Mouse (Mus musculus): Measurements from ENCODE around the gene Lin9. TPM values are rescaled to one million over a fixed set of nuclear protein-coding genes. Genes with fewer than 3 reads are reported as not detected.

The Lin9 gene
- polyA plus RNA-seq, 1 experiment from 2014 or later = 20.1 TPM

- Histone ChIP-seq H3K9ac (no peak overlapping the region), H3K9me3 (replicated peaks) (no peaks in the 10 kb centered on the region), H3K27ac (no peak overlapping the region), H3K4me2 (replicated peaks) (no peak overlapping the region), H3K36me3 (no peaks in the 10 kb centered on the region), H3K27me3 (no peaks in the 10 kb centered on the region), H3K4me1 (no peaks in the 10 kb centered on the region), H3K4me3 (no peak overlapping the region)
- no peak for ATAC-seq (ENCODE audit: low FRiP score)
- 83% methylated on average over 5 of the region's 5 CpGs for WGBS
Measured at GRCm38 (mm10) chr1:180718756-180719155, 77.8 kb downstream of the Lin9 start.

DNA sequence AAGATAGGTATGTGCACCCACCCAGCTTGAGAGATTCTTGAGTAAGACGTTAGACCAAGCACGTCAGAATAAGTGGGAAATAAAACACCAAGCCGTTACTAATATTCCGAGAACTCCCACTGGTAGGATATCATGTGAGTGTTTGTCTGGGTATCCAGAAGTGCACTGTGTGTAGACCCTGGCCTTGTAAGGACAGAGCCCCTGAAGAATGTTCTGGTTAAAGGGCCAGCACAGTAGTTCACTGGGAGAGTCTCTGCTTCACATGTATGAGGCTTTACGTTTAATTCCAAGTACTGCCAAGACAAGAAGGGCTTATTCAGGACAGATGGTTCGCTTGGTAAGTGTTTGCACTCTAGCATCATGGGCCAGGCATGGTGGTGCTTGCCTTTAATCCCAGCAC, 78.5 kb downstream of the Lin9 start:
- no peaks in the 10 kb centered on the region for H3K27me3 ChIP-seq
- no peak overlapping the region for H3K4me3 ChIP-seq
- H3K27ac ChIP-seq = no peak overlapping the region
- no peaks in the 10 kb centered on the region for H3K4me1 ChIP-seq
- ATAC-seq (ENCODE audit: low FRiP score) = no peak
- WGBS = 92% methylated on average over 6 of the region's 6 CpGs
- H3K9ac ChIP-seq = no peak overlapping the region
- no peak overlapping the region for H3K4me2 ChIP-seq (replicated peaks)
- no peaks in the 10 kb centered on the region for H3K36me3 ChIP-seq
- no peaks in the 10 kb centered on the region for H3K9me3 ChIP-seq (replicated peaks)

- no peak overlapping the region for H3K4me2 ChIP-seq (replicated peaks)
- WGBS = 48% methylated on average over 5 of the region's 5 CpGs
- no peak for ATAC-seq (ENCODE audit: low FRiP score)
Measured at GRCm38 (mm10) chr1:180719951-180720689, 79.2 kb downstream of the Lin9 start.

DNA sequence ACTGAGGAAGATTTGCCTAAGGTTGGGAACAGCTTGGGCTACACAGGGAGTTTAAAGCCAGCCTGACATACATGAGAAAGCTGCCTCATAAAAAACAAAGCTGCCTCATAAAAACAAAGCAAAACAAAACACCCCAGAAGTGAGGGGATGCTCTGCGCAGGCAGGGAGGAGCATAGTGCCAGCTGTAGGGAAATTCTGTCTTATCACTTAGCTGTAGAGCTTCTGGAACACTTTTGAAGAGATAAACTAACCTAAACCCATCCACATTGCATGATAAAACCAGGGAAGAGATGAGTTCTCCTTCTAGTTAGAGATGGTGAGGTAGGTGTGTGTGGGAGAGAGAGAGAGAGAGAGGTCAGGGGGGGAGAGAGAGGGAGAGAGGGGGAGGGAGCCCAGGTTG, 81.7 kb downstream of the Lin9 start:
- H3K9ac ChIP-seq = no peak overlapping the region
- peaks cover 15% of the 10 kb centered on the region for H3K4me1 ChIP-seq
- no peaks in the 10 kb centered on the region for H3K9me3 ChIP-seq (replicated peaks)
- 50% methylated on average over 1 of the region's 1 CpGs for WGBS
- no peak overlapping the region for H3K27ac ChIP-seq
- H3K4me3 ChIP-seq = no peak overlapping the region
- no peak for ATAC-seq (ENCODE audit: low FRiP score)
- H3K4me2 ChIP-seq (replicated peaks) = no peak overlapping the region
- H3K36me3 ChIP-seq = no peaks in the 10 kb centered on the region
- H3K27me3 ChIP-seq = no peaks in the 10 kb centered on the region

More at GRCm38 (mm10) chr1:180719951-180720689, 79.2 kb downstream of the Lin9 start:
- no peak overlapping the region for H3K9ac ChIP-seq
- no peak overlapping the region for H3K4me3 ChIP-seq
- peaks cover 3% of the 10 kb centered on the region for H3K4me1 ChIP-seq
- H3K9me3 ChIP-seq (replicated peaks) = no peaks in the 10 kb centered on the region
- H3K27ac ChIP-seq = no peak overlapping the region
- H3K36me3 ChIP-seq = no peaks in the 10 kb centered on the region
- no peaks in the 10 kb centered on the region for H3K27me3 ChIP-seq

DNA sequence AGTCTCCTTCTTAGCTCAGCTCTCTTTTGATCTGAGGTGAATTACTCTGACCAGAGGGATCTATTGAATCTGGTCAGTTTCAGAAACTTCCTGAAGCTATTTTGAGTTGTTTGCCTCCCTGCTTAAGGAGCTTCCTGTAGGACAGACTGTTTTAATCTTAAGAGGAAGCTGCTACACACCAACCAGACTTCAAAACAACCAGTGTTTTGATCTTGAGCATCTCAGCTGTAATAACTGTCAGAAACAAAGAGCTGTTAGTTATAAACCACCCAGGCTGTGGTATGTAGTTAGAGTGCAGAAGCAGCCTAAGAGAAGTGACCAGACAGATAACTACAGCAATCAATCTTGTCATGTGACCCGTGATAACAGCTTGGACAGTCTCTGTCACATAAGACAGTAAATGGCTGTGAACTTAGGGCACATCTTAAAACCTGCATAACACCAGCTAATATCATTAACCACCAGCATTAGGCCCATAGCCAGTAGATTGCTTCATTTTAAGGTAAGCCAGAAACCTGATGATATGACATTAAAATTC, 82.8 kb downstream of the Lin9 start:
- no peak for ATAC-seq (ENCODE audit: low FRiP score)
- Histone ChIP-seq H3K9ac (no peak overlapping the region), H3K4me3 (no peak overlapping the region), H3K4me1 (peaks cover 25% of the 10 kb centered on the region), H3K9me3 (replicated peaks) (no peaks in the 10 kb centered on the region), H3K27me3 (no peaks in the 10 kb centered on the region), H3K36me3 (no peaks in the 10 kb centered on the region), H3K27ac (no peak overlapping the region), H3K4me2 (replicated peaks) (no peak overlapping the region)
- 75% methylated on average over 1 of the region's 1 CpGs for WGBS

GRCm38 (mm10) chr1:180725704-180726179, 84.8 kb downstream of the Lin9 start, which contains the start of gene Acbd3:
Gene Acbd3 (plus strand): TSS chr1:180726043.
- ATAC-seq (ENCODE audit: low FRiP score) = peak; percentile 95
- Histone ChIP-seq H3K27me3 (no peaks in the 10 kb centered on the region), H3K4me2 (replicated peaks) (peak within 1 kb of the TSS; percentile 63), H3K36me3 (no peaks in the 10 kb centered on the region), H3K9me3 (replicated peaks) (no peaks in the 10 kb centered on the region), H3K4me3 (peak within 1 kb of the TSS; percentile 99), H3K4me1 (peaks cover 25% of the 10 kb centered on the region), H3K27ac (peak within 1 kb of the TSS; percentile 94), H3K9ac (peak within 1 kb of the TSS; percentile 94)
- WGBS = under 1% methylated on average over 50 of the region's 52 CpGs

DNA sequence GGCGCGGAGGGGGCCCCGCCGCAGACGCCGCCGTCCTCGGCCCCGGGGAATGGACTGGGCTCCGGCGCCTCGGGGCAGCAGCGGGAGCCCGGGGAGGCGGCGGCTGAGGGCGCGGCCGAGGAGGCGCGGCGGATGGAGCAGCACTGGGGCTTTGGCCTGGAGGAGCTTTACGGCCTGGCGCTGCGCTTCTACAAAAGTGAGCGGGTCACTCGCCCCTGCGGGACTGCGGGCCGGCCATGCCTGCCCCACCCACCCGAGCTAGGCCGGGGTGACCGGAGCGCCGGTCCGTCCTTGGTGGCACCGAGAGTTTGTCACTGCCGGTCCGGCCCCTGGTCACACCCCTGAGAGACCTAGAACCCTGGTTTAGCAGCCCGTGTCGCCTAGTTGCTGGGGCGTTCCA, 85.2 kb downstream of the Lin9 start:
- Histone ChIP-seq H3K4me1 (peaks cover 25% of the 10 kb centered on the region), H3K9ac (peak overlapping the region; percentile 94), H3K4me2 (replicated peaks) (peak overlapping the region; percentile 63), H3K4me3 (peak overlapping the region; percentile 99), H3K27ac (peak overlapping the region; percentile 94), H3K27me3 (no peaks in the 10 kb centered on the region), H3K9me3 (replicated peaks) (no peaks in the 10 kb centered on the region), H3K36me3 (no peaks in the 10 kb centered on the region)
- WGBS = under 1% methylated on average over 41 of the region's 42 CpGs
- peak; percentile 67; the same call in 1 of the 2 replicates for ATAC-seq (ENCODE audit: low FRiP score)

DNA sequence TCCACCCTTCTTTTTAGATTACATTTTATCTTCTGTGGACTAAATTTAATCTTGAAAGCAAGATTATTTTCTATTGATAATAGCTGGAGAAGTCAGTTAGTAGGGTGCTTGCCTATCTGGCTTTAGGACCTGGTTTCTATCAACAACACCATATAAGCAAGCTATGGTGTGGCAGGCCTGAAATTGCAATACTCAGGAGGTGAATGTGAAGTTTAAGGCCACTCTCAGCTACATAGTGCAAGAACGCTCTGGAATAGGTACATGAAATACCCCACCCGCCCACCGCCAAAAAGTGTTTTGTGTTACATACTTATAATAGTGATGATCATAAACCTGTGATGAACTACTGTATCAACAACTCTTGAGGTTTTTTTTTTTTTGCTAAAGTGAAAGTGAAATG, 88.3 kb downstream of the Lin9 start:
- Histone ChIP-seq H3K4me2 (replicated peaks) (no peak overlapping the region), H3K9ac (no peak overlapping the region), H3K9me3 (replicated peaks) (no peaks in the 10 kb centered on the region), H3K27me3 (no peaks in the 10 kb centered on the region), H3K36me3 (peaks cover under 1% of the 10 kb centered on the region; the same call in 1 of the 2 replicates), H3K4me1 (peaks cover 25% of the 10 kb centered on the region), H3K4me3 (no peak overlapping the region), H3K27ac (no peak overlapping the region)
- 93% methylated on average over 3 of the region's 3 CpGs for WGBS
- no peak for ATAC-seq (ENCODE audit: low FRiP score)

Other genes starting within 250 kb of the Lin9 start
- gene Stum, start 157.6 kb upstream of the Lin9 start, polyA plus RNA-seq (2016; fragmentation: Nextera tagmentation; extraction: Ambion mirVana) = 1.3 and 1.7 TPM in 2 replicates
- gene Parp1, start 72.2 kb upstream of the Lin9 start, polyA plus RNA-seq (2016; fragmentation: Nextera tagmentation; extraction: Ambion mirVana) = 174 and 178 TPM in 2 replicates
- gene Mixl1, start 55.9 kb downstream of the Lin9 start, polyA plus RNA-seq (2016; fragmentation: Nextera tagmentation; extraction: Ambion mirVana) = 0.09 and 0.18 TPM in 2 replicates
- gene Acbd3, start 84.9 kb downstream of the Lin9 start, polyA plus RNA-seq (2016; fragmentation: Nextera tagmentation; extraction: Ambion mirVana) = 31.5 and 32.7 TPM in 2 replicates
- gene H3f3a, start 172.8 kb downstream of the Lin9 start, polyA plus RNA-seq (2016; fragmentation: Nextera tagmentation; extraction: Ambion mirVana) = 3,274 and 3,635 TPM in 2 replicates
- 35.6 and 39.7 TPM in 2 replicates for gene Sde2, start 210.0 kb downstream of the Lin9 start, polyA plus RNA-seq (2016; fragmentation: Nextera tagmentation; extraction: Ambion mirVana)